Mouse (Mus musculus): ENCODE results near the gene Jchain.

DNA sequence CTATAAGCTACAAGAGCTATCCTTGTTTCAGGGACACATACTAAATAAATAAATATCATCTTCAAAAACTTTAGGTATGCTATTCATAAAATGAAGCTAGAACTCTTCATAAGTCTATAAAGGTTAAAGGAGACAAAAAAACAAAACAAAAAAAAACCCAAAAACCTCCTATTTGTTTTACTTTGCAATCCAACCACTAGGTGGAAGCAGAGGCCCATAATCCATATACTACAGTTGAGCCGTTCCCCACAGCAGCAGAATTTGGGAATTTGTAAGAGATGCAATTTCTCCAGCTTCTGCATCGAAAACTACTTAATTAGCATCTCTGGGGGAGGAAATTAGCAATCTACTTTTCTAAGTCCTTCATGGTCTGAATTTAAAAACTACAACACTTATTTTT, 8.5 kb downstream of the Jchain start:
- TF ChIP-seq CTCF (IDR thresholded peaks at IDR 0.05; ENCODE audit: low read depth, low read length) (no peak), POLR2A (IDR thresholded peaks at IDR 0.05; ENCODE audit: borderline replicate concordance, low read depth, low read length) (no peak)
